Mouse (Mus musculus) mesoderm, embryonic 11.5 days (tissue): ENCODE results near the gene Ccdc181.
A peak's percentile ranks its signal among the peaks of the same experiment; 100 is the strongest.

Experiments
- DNase-seq: peaks from one replicate; pipeline ENCODE4 v3.0.0-alpha.2; 2012; ENCODE audit warnings: low read depth, low spot score

Ccdc181 gene

GRCm38 (mm10) chr1:164284007-164284406 lies 8.6 kb downstream of the Ccdc181 start:
- no peak for DNase-seq

GRCm38 (mm10) chr1:164287406-164287805 lies 12.0 kb downstream of the Ccdc181 start:
- no peak for DNase-seq

GRCm38 (mm10) chr1:164292040-164292439 lies 16.7 kb downstream of the Ccdc181 start:
- DNase-seq: no peak

GRCm38 (mm10) chr1:164294071-164294470 lies 18.7 kb downstream of the Ccdc181 start:
- DNase-seq: no peak

- DNase-seq: no peak
Observed at GRCm38 (mm10) chr1:164296473-164296872, 21.1 kb downstream of the Ccdc181 start.

- DNase-seq: no peak
Observed at GRCm38 (mm10) chr1:164301949-164302348, 26.6 kb downstream of the Ccdc181 start.

GRCm38 (mm10) chr1:164303821-164304220 lies 28.4 kb downstream of the Ccdc181 start, which contains the start of gene Nme7:
TSS of gene Nme7 (plus strand) at chr1:164304121.
- no peak for DNase-seq

GRCm38 (mm10) chr1:164307124-164307751 lies 31.9 kb downstream of the Ccdc181 start, which contains the start of gene Blzf1:
TSS of gene Blzf1 (minus strand) at chr1:164307489.
- peak; percentile 97 for DNase-seq

- no peak for DNase-seq
Observed at GRCm38 (mm10) chr1:164307922-164308321, 32.5 kb downstream of the Ccdc181 start.

GRCm38 (mm10) chr1:164314085-164314484 lies 38.7 kb downstream of the Ccdc181 start:
- DNase-seq: no peak

GRCm38 (mm10) chr1:164315266-164315665 lies 39.9 kb downstream of the Ccdc181 start:
- DNase-seq: peak; percentile 55

GRCm38 (mm10) chr1:164316697-164317096 lies 41.3 kb downstream of the Ccdc181 start:
- peak; percentile 72 for DNase-seq

GRCm38 (mm10) chr1:164317261-164317660 lies 41.9 kb downstream of the Ccdc181 start:
- DNase-seq: no peak

GRCm38 (mm10) chr1:164318474-164318873 lies 43.1 kb downstream of the Ccdc181 start:
- DNase-seq: no peak

- no peak for DNase-seq
Observed at GRCm38 (mm10) chr1:164319542-164320140, 44.3 kb downstream of the Ccdc181 start.

- no peak for DNase-seq
Observed at GRCm38 (mm10) chr1:164320731-164321130, 45.3 kb downstream of the Ccdc181 start.

GRCm38 (mm10) chr1:164321408-164321807 lies 46.0 kb downstream of the Ccdc181 start:
- no peak for DNase-seq

- DNase-seq: no peak
Observed at GRCm38 (mm10) chr1:164322987-164323650, 47.7 kb downstream of the Ccdc181 start.

GRCm38 (mm10) chr1:164324221-164324620 lies 48.8 kb downstream of the Ccdc181 start:
- DNase-seq: no peak

GRCm38 (mm10) chr1:164324878-164325277 lies 49.5 kb downstream of the Ccdc181 start:
- DNase-seq: no peak

GRCm38 (mm10) chr1:164326600-164327155 lies 51.3 kb downstream of the Ccdc181 start:
- no peak for DNase-seq

- DNase-seq: no peak
Observed at GRCm38 (mm10) chr1:164327764-164328163, 52.4 kb downstream of the Ccdc181 start.
